Mouse (Mus musculus) Patski (cell line): ENCODE measurements around the gene Gcgr. TPM values are rescaled to one million over a fixed set of nuclear protein-coding genes. Genes with fewer than 3 reads are reported as not detected.

ENCODE experiments used
- ATAC-seq: fragments of 100-300 bp; one replicate; pipeline ENCODE4 v1.8.0; 2021
- CTCF ChIA-PET: fragments of 350-600 bp; sonication (Branson Sonifier 250); formaldehyde crosslinking; loops from one replicate; lab custom pipeline; 2022; ENCODE audit warnings: inconsistent platforms; lab: Charles Lee
- POLR2A ChIA-PET: fragments of 350-600 bp; sonication (Branson Sonifier 250); formaldehyde crosslinking; loops from one replicate; lab custom pipeline; 2022; ENCODE audit warnings: antibody characterized with exemption, inconsistent platforms; lab: Charles Lee
- DNase-seq: peaks from one replicate; pipeline ENCODE4 v3.0.0-alpha.2; 2011; ENCODE audit warnings: low read depth, low spot score
- H3K27me3 ChIP-seq: fragments of 371-371 bp; one replicate; pipeline ENCODE4 v1.5.1; 2021
- CTCF ChIP-seq: fragments of 100-300 bp; IDR thresholded peaks from one replicate; pipeline ENCODE4 v1.5.1; 2021
- in situ Hi-C: fragments of 300-500 bp; cut with MboI; formaldehyde crosslinking; loops from 3 replicates; pipeline ENCODE4 v1.11.1; 2018; ENCODE audit warnings: low pct_unique_long_range_greater_than_20kb, mixed read lengths
- polyA plus RNA-seq: library from polyadenylated mRNA; unstranded; gene quantifications from one replicate; pipeline ENCODE4 v1.2.3, GENCODE M21; 2021

Gcgr gene
- polyA plus RNA-seq, 1 experiment from 2014 or later, result not detected

DNA sequence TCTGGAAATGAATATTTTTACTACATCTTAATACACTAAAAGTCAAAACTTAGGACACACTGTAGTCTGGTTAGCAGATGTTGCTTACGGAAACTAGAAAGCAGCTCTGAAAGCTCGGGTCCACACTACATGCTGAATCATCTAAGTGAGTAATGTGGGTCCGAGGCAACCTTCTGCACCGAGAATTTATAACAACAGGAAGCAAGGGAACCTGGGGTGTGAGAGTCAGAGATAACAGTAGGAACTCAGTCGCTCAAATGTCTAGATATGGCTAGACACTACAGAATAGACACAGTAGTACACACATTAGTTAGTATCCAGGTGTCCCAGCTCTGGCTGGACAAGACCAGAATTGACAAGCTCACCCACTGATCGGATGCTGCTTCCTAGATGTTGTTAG is 58.0 kb downstream of the Gcgr start:
- in situ Hi-C loops, result no loop called here
- no peak for TF ChIP-seq CTCF
- CTCF ChIA-PET, result no interaction called here
- DNase-seq (no peak), ATAC-seq (no peak)
- H3K27me3 ChIP-seq, result no peaks in the 10 kb centered on the region
- POLR2A ChIA-PET, result interaction anchor here (0.8 to 1.4 kb wide), 3 partner anchors 10 to 84 kb away, joined by 3 read pairs; partner anchors contain the start of genes Anapc11, Aspscr1 and P4hb

Other genes with a start within 250 kb of the Gcgr start
- gene Actg1, start 182.2 kb upstream of the Gcgr start, polyA plus RNA-seq, result 2,862 TPM
- 0.23 TPM for gene Fscn2, start 169.2 kb upstream of the Gcgr start, polyA plus RNA-seq
- gene Faap100, start 151.9 kb upstream of the Gcgr start, polyA plus RNA-seq, result 15.1 TPM
- 69.2 TPM for gene Nploc4, start 93.0 kb upstream of the Gcgr start, polyA plus RNA-seq
- not detected for gene Tspan10, start 88.1 kb upstream of the Gcgr start, polyA plus RNA-seq
- gene Pde6g, start 77.2 kb upstream of the Gcgr start, polyA plus RNA-seq, result 0.24 TPM
- 14.4 TPM for gene Oxld1, start 72.6 kb upstream of the Gcgr start, polyA plus RNA-seq
- 25.6 TPM for gene Ccdc137, start 72.6 kb upstream of the Gcgr start, polyA plus RNA-seq
- 36.3 TPM for gene Arl16, start 63.1 kb upstream of the Gcgr start, polyA plus RNA-seq
- gene Mrpl12, start 46.1 kb upstream of the Gcgr start, polyA plus RNA-seq, result 172 TPM
- gene Slc25a10, start 38.9 kb upstream of the Gcgr start, polyA plus RNA-seq, result 41.2 TPM
- gene Mcrip1, start 19.0 kb downstream of the Gcgr start, polyA plus RNA-seq, result 78.0 TPM
- not detected for gene Ppp1r27, start 20.4 kb downstream of the Gcgr start, polyA plus RNA-seq
- 661 TPM for gene P4hb, start 42.6 kb downstream of the Gcgr start, polyA plus RNA-seq
- gene Arhgdia, start 50.9 kb downstream of the Gcgr start, polyA plus RNA-seq, result 439 TPM
- 118 TPM for gene Alyref, start 67.7 kb downstream of the Gcgr start, polyA plus RNA-seq
- 82.8 TPM for gene Anapc11, start 67.7 kb downstream of the Gcgr start, polyA plus RNA-seq
- gene Npb, start 77.8 kb downstream of the Gcgr start, polyA plus RNA-seq, result 0.59 TPM
- gene Pcyt2, start 87.2 kb downstream of the Gcgr start, polyA plus RNA-seq, result 108 TPM
- 30.1 TPM for gene Sirt7, start 94.5 kb downstream of the Gcgr start, polyA plus RNA-seq
- 54.6 TPM for gene Mafg, start 102.9 kb downstream of the Gcgr start, polyA plus RNA-seq
- 6.7 TPM for gene Pycr1, start 113.1 kb downstream of the Gcgr start, polyA plus RNA-seq
- not detected for gene Myadml2, start 117.5 kb downstream of the Gcgr start, polyA plus RNA-seq
- 0.21 TPM for gene Notum, start 130.5 kb downstream of the Gcgr start, polyA plus RNA-seq
- gene Aspscr1, start 142.3 kb downstream of the Gcgr start, polyA plus RNA-seq, result 54.9 TPM
- 21.7 TPM for gene Cenpx, start 183.0 kb downstream of the Gcgr start, polyA plus RNA-seq
- 50.6 TPM for gene Lrrc45, start 183.2 kb downstream of the Gcgr start, polyA plus RNA-seq
- 10.0 TPM for gene Rac3, start 190.8 kb downstream of the Gcgr start, polyA plus RNA-seq
- gene Dcxr, start 196.6 kb downstream of the Gcgr start, polyA plus RNA-seq, result 17.2 TPM
- 17.0 TPM for gene Cbr2, start 201.4 kb downstream of the Gcgr start, polyA plus RNA-seq
- gene Hmga1b, start 232.1 kb downstream of the Gcgr start, polyA plus RNA-seq, result 57.8 TPM